Mouse (Mus musculus): Measurements from ENCODE around the gene Clk2.

DNA sequence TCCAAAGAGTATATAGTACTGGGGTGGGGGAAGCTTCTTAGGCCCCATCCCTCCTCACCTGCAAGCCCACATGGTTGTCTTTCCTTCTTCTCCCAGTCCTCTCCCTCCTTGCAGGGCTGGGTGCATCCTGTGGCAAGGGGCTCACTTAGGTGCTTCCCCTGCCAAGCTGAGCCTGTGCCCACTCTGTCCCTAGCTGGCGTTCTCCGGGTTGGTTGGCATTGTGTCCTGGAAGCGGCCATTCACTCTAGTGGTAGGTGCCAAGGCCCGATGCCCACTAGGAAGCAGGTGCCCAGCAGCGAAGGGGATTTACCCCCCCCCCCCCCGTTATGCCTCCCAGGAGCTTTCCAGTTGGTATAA lies 19.3 kb downstream of the Clk2 start:
- TF ChIP-seq CTCF (IDR thresholded peaks at IDR 0.05) (no peak), POLR2A (IDR thresholded peaks at IDR 0.05; ENCODE audit: insufficient read depth, low read depth, low read length) (no peak), EP300 (IDR thresholded peaks at IDR 0.05; ENCODE audit: insufficient read depth, low read depth, low read length) (no peak)
